15 mouse cellular contexts compared by ENCODE assay signal in genomic region chr7:55891797-55892196, GRCm38 (mm10). TPM values are rescaled to one million over a fixed set of nuclear protein-coding genes. Genes with fewer than 3 reads are reported as not detected.
A peak's percentile ranks its signal among the peaks of the same experiment; 100 is the strongest.
DNase-seq lines count a peak whose midpoint lies in the region; ATAC-seq and TF ChIP-seq lines count a peak whose summit lies in the region.
"Had no signal": no experiment of that assay in that cellular context is flagged by ENCODE, and none has a peak within 500 bp of the region (broad histone marks: within the 10 kb centered on the region; RNA-seq: fewer than 3 reads in every experiment).

No protein-coding gene starts in this region.

- no peak for TF ChIP-seq CTCF in kidney, adult 2 months (conservative IDR thresholded peaks at IDR 0.05; ENCODE audit: insufficient read depth, insufficient read length, low read depth, low read length)

- no peak overlapping the region for H3K4me2 ChIP-seq in kidney, embryonic 15.5 days
- no peak overlapping the region for H3K4me2 ChIP-seq in lung, embryonic 16.5 days (ENCODE audit: low read depth, low read length)
- H3K4me2 ChIP-seq in midbrain, embryonic 11.5 days: no peak overlapping the region
- no peak overlapping the region for H3K4me2 ChIP-seq in forebrain, embryonic 13.5 days
- H3K4me2 ChIP-seq: heart, embryonic 11.5 days; liver, embryonic 13.5 days; midbrain, embryonic 13.5 days; neural tube, embryonic 12.5 days had no signal

- no peak overlapping the region for H3K4me3 ChIP-seq in kidney, adult 2 months (ENCODE audit: insufficient read depth, low read depth, low read length)
- no peak overlapping the region for H3K4me3 ChIP-seq in kidney, embryonic 15.5 days (replicated peaks)
- H3K4me3 ChIP-seq in lung, embryonic 16.5 days (ENCODE audit: low read length): no peak overlapping the region
- no peak overlapping the region for H3K4me3 ChIP-seq in midbrain, embryonic 11.5 days (ENCODE audit: low read depth, low read length)
- no peak overlapping the region for H3K4me3 ChIP-seq in forebrain, embryonic 13.5 days
- H3K4me3 ChIP-seq: liver, embryonic 13.5 days; midbrain, embryonic 13.5 days; neural tube, embryonic 12.5 days had no signal

- no peaks in the 10 kb centered on the region for H3K27me3 ChIP-seq in kidney, adult 2 months (replicated peaks; ENCODE audit: control insufficient read depth, insufficient read depth, low read length)
- H3K27me3 ChIP-seq in kidney, embryonic 15.5 days: no peaks in the 10 kb centered on the region
- H3K27me3 ChIP-seq in lung, embryonic 16.5 days (ENCODE audit: control insufficient read depth, insufficient read depth, low read depth, low read length): no peaks in the 10 kb centered on the region
- H3K27me3 ChIP-seq in midbrain, embryonic 11.5 days (ENCODE audit: control insufficient read depth, insufficient read depth, low read length): no peaks in the 10 kb centered on the region
- no peaks in the 10 kb centered on the region for H3K27me3 ChIP-seq in forebrain, embryonic 13.5 days
- H3K27me3 ChIP-seq: liver, embryonic 13.5 days; midbrain, embryonic 13.5 days; neural tube, embryonic 12.5 days had no signal

- WGBS in kidney, adult 2 months: 68% methylated on average over 11 of the region's 11 CpGs
- WGBS in kidney, embryonic 15.5 days: 80% methylated on average over 11 of the region's 11 CpGs
- 75% methylated on average over 11 of the region's 11 CpGs for WGBS in lung, embryonic 16.5 days
- WGBS in midbrain, embryonic 11.5 days: 89% methylated on average over 11 of the region's 11 CpGs
- WGBS in forebrain, embryonic 13.5 days: 89% methylated on average over 11 of the region's 11 CpGs

- ATAC-seq in kidney, embryonic 15.5 days (replicated peaks; ENCODE audit: low FRiP score): no peak
- ATAC-seq in lung, embryonic 16.5 days (ENCODE audit: low read depth): 0 out of 2 replicates have a peak, but pooled peaks have one; percentile 31
- no peak for ATAC-seq in midbrain, embryonic 11.5 days (ENCODE audit: low FRiP score)
- no peak for ATAC-seq in forebrain, embryonic 13.5 days
- ATAC-seq in erythroid progenitor cell, adult 5-6 weeks (replicated peaks; ENCODE audit: low FRiP score, poor library complexity, severe bottlenecking): no peak
- ATAC-seq: midbrain, embryonic 13.5 days had no signal

- no peaks in the 10 kb centered on the region for H3K4me1 ChIP-seq in kidney, adult 2 months (ENCODE audit: control insufficient read depth, insufficient read depth, low read length)
- no peaks in the 10 kb centered on the region for H3K4me1 ChIP-seq in kidney, embryonic 15.5 days
- no peaks in the 10 kb centered on the region for H3K4me1 ChIP-seq in lung, embryonic 16.5 days (replicated peaks; ENCODE audit: control insufficient read depth, insufficient read depth, low read length)
- H3K4me1 ChIP-seq in midbrain, embryonic 11.5 days (ENCODE audit: control insufficient read depth, insufficient read depth, low read length): no peaks in the 10 kb centered on the region
- no peaks in the 10 kb centered on the region for H3K4me1 ChIP-seq in forebrain, embryonic 13.5 days
- H3K4me1 ChIP-seq: liver, embryonic 13.5 days; midbrain, embryonic 13.5 days; neural tube, embryonic 12.5 days had no signal

- no peak overlapping the region for H3K27ac ChIP-seq in kidney, adult 2 months (ENCODE audit: insufficient read depth, low read depth, low read length)
- H3K27ac ChIP-seq in kidney, embryonic 15.5 days: no peak overlapping the region
- no peak overlapping the region for H3K27ac ChIP-seq in lung, embryonic 16.5 days (ENCODE audit: low read length)
- H3K27ac ChIP-seq in midbrain, embryonic 11.5 days (ENCODE audit: low read depth, low read length): no peak overlapping the region
- H3K27ac ChIP-seq in forebrain, embryonic 13.5 days: no peak overlapping the region
- H3K27ac ChIP-seq: liver, embryonic 13.5 days; midbrain, embryonic 13.5 days; neural tube, embryonic 12.5 days had no signal

- no peaks in the 10 kb centered on the region for H3K9me3 ChIP-seq in kidney, embryonic 15.5 days (replicated peaks)
- H3K9me3 ChIP-seq in lung, embryonic 16.5 days (ENCODE audit: control insufficient read depth, low read length): no peaks in the 10 kb centered on the region
- no peaks in the 10 kb centered on the region for H3K9me3 ChIP-seq in midbrain, embryonic 11.5 days (ENCODE audit: control insufficient read depth, low read length)
- H3K9me3 ChIP-seq in forebrain, embryonic 13.5 days (replicated peaks): no peaks in the 10 kb centered on the region
- H3K9me3 ChIP-seq: liver, embryonic 13.5 days; midbrain, embryonic 13.5 days; neural tube, embryonic 12.5 days had no signal

- no peak for TF ChIP-seq POLR2A in kidney, adult 2 months (IDR thresholded peaks at IDR 0.05; ENCODE audit: low read depth, low read length)

- peaks cover 3% of the 10 kb centered on the region for H3K36me3 ChIP-seq in kidney, adult 2 months (ENCODE audit: control insufficient read depth, insufficient read depth, low read length)
- H3K36me3 ChIP-seq in kidney, embryonic 15.5 days: peaks cover 81% of the 10 kb centered on the region
- H3K36me3 ChIP-seq in lung, embryonic 16.5 days (ENCODE audit: control insufficient read depth, insufficient read depth, low read length): peaks cover 31% of the 10 kb centered on the region
- H3K36me3 ChIP-seq in midbrain, embryonic 11.5 days (ENCODE audit: control insufficient read depth, insufficient read depth, low read length): peaks cover 7% of the 10 kb centered on the region; the same call in 1 of the 2 replicates
- peaks cover 72% of the 10 kb centered on the region for H3K36me3 ChIP-seq in forebrain, embryonic 13.5 days (ENCODE audit: poor library complexity, severe bottlenecking)

- DNase-seq in kidney, adult 2 months: peak; percentile 46
- peak; percentile 34 for DNase-seq in CD4-positive, CD25-positive, alpha-beta regulatory T cell, adult 2 months (ENCODE audit: low read depth, low spot score)
- peak; percentile 92 for DNase-seq in ZHBTc4 (ENCODE audit: low read depth, low spot score)
- DNase-seq in midbrain, embryonic 11.5 days (ENCODE audit: low spot score, missing footprints): no peak
- DNase-seq: adrenal gland, postnatal 36 days; cerebellum, adult 11 months; liver, embryonic 13.5 days; thymus, postnatal 14 days had no signal

- H3K9ac ChIP-seq in kidney, embryonic 15.5 days: no peak overlapping the region
- H3K9ac ChIP-seq in lung, embryonic 16.5 days (ENCODE audit: low read length): no peak overlapping the region
- H3K9ac ChIP-seq in midbrain, embryonic 11.5 days (ENCODE audit: low read length): no peak overlapping the region
- H3K9ac ChIP-seq in forebrain, embryonic 13.5 days: no peak overlapping the region
- H3K9ac ChIP-seq: liver, embryonic 13.5 days; midbrain, embryonic 13.5 days; neural tube, embryonic 12.5 days had no signal

RNA-seq across cellular contexts. Expression of gene Cyfip1, which starts 50.3 kb away (rescaled TPM):
- polyA plus RNA-seq in kidney, adult 2 months (2012; rRNA removed): 28.5 and 32.7 TPM in 2 replicates
- polyA plus RNA-seq in kidney, embryonic 15.5 days (2015; fragmentation: Nextera tagmentation; extraction: Ambion mirVana): 106 and 112 TPM in 2 replicates
- 117 and 121 TPM in 2 replicates for polyA plus RNA-seq in lung, embryonic 16.5 days (2015; fragmentation: Nextera tagmentation; extraction: Ambion mirVana)
- polyA plus RNA-seq in midbrain, embryonic 11.5 days (2014; fragmentation: Nextera tagmentation; extraction: Ambion mirVana): 80.6 and 81.4 TPM in 2 replicates
- 65.2 and 67.2 TPM in 2 replicates for polyA plus RNA-seq in forebrain, embryonic 13.5 days (2015; fragmentation: Nextera tagmentation; extraction: Ambion mirVana)
- total RNA-seq in erythroid progenitor cell, adult 5-6 weeks (2015; ENCODE audit: low replicate concordance): 10.5 and 11.9 TPM in 2 replicates
- total RNA-seq in erythroid progenitor cell, adult 5-6 weeks (2017; ENCODE audit: low replicate concordance): 6.5 and 8.3 TPM in 2 replicates
